Mouse (Mus musculus): ENCODE measurements at regions not wholly inside any gene's neighbourhood (a gene's known extent, or its start where the extent isn't known, plus 50 kb on each side); places are given as distances from the start of the nearest gene placed in this dataset.

GRCm38 (mm10) chr3:41234994-41235393, 152.1 kb upstream of the Pgrmc2 start:
- Histone ChIP-seq H3K9ac (no peak overlapping the region), H3K4me2 (no peak overlapping the region), H3K4me1 (no peaks in the 10 kb centered on the region), H3K9me3 (no peaks in the 10 kb centered on the region), H3K4me3 (no peak overlapping the region), H3K36me3 (no peaks in the 10 kb centered on the region), H3K27me3 (no peaks in the 10 kb centered on the region), H3K27ac (no peak overlapping the region)
- ATAC-seq (ENCODE audit: insufficient number of reproducible peaks, low FRiP score, low TSS enrichment, low read depth) = no peak
- WGBS = 76% methylated on average over 9 of the region's 9 CpGs

GRCm38 (mm10) chr3:41234191-41234590, 151.3 kb upstream of the Pgrmc2 start:
- Histone ChIP-seq H3K36me3 (no peaks in the 10 kb centered on the region), H3K27me3 (no peaks in the 10 kb centered on the region), H3K9me3 (no peaks in the 10 kb centered on the region), H3K4me1 (no peaks in the 10 kb centered on the region), H3K4me2 (no peak overlapping the region), H3K9ac (no peak overlapping the region), H3K27ac (no peak overlapping the region), H3K4me3 (no peak overlapping the region)
- no peak for ATAC-seq (ENCODE audit: insufficient number of reproducible peaks, low FRiP score, low TSS enrichment, low read depth)
- 61% methylated on average over 7 of the region's 7 CpGs for WGBS

GRCm38 (mm10) chr3:41233439-41233838, 150.6 kb upstream of the Pgrmc2 start:
- Histone ChIP-seq H3K4me3 (no peak overlapping the region), H3K9ac (no peak overlapping the region), H3K27me3 (no peaks in the 10 kb centered on the region), H3K27ac (no peak overlapping the region), H3K9me3 (no peaks in the 10 kb centered on the region), H3K4me1 (no peaks in the 10 kb centered on the region), H3K36me3 (no peaks in the 10 kb centered on the region), H3K4me2 (no peak overlapping the region)
- no peak for ATAC-seq (ENCODE audit: insufficient number of reproducible peaks, low FRiP score, low TSS enrichment, low read depth)
- 70% methylated on average over 8 of the region's 8 CpGs for WGBS

- ATAC-seq (ENCODE audit: insufficient number of reproducible peaks, low FRiP score, low TSS enrichment, low read depth) = no peak
- H3K36me3 ChIP-seq = no peaks in the 10 kb centered on the region
- no peak overlapping the region for H3K4me2 ChIP-seq
- no peaks in the 10 kb centered on the region for H3K4me1 ChIP-seq
- no peaks in the 10 kb centered on the region for H3K9me3 ChIP-seq
- no peaks in the 10 kb centered on the region for H3K27me3 ChIP-seq
- WGBS = 85% methylated on average over 3 of the region's 3 CpGs
- H3K9ac ChIP-seq = no peak overlapping the region
- no peak overlapping the region for H3K27ac ChIP-seq
- H3K4me3 ChIP-seq = no peak overlapping the region
These were observed 148.1 kb upstream of the Pgrmc2 start for GRCm38 (mm10) chr3:41230961-41231377.

- ATAC-seq (ENCODE audit: insufficient number of reproducible peaks, low FRiP score, low TSS enrichment, low read depth) = no peak
- H3K9me3 ChIP-seq = no peaks in the 10 kb centered on the region
- H3K4me3 ChIP-seq = no peak overlapping the region
- no peaks in the 10 kb centered on the region for H3K27me3 ChIP-seq
- H3K4me1 ChIP-seq = no peaks in the 10 kb centered on the region
- no peaks in the 10 kb centered on the region for H3K36me3 ChIP-seq
- H3K27ac ChIP-seq = no peak overlapping the region
- WGBS = 69% methylated on average over 2 of the region's 2 CpGs
- no peak overlapping the region for H3K4me2 ChIP-seq
- H3K9ac ChIP-seq = no peak overlapping the region
These were observed 146.6 kb upstream of the Pgrmc2 start for GRCm38 (mm10) chr3:41229493-41229892.

- H3K27ac ChIP-seq = no peak overlapping the region
- H3K27me3 ChIP-seq = no peaks in the 10 kb centered on the region
- no peak for ATAC-seq (ENCODE audit: insufficient number of reproducible peaks, low FRiP score, low TSS enrichment, low read depth)
- no peaks in the 10 kb centered on the region for H3K36me3 ChIP-seq
- no peaks in the 10 kb centered on the region for H3K4me1 ChIP-seq
- no peak overlapping the region for H3K4me2 ChIP-seq
- H3K4me3 ChIP-seq = no peak overlapping the region
- no peak overlapping the region for H3K9ac ChIP-seq
- no peaks in the 10 kb centered on the region for H3K9me3 ChIP-seq
- WGBS = 17% methylated on average over 7 of the region's 7 CpGs
These were observed 145.7 kb upstream of the Pgrmc2 start for GRCm38 (mm10) chr3:41228536-41228935.

- Histone ChIP-seq H3K27ac (no peak overlapping the region), H3K9ac (no peak overlapping the region), H3K36me3 (no peaks in the 10 kb centered on the region), H3K27me3 (no peaks in the 10 kb centered on the region), H3K9me3 (no peaks in the 10 kb centered on the region), H3K4me3 (no peak overlapping the region), H3K4me2 (no peak overlapping the region), H3K4me1 (no peaks in the 10 kb centered on the region)
- ATAC-seq (ENCODE audit: insufficient number of reproducible peaks, low FRiP score, low TSS enrichment, low read depth) = no peak
These were observed 137.9 kb upstream of the Pgrmc2 start for GRCm38 (mm10) chr3:41220746-41221145.

GRCm38 (mm10) chr3:41217770-41218169, 134.9 kb upstream of the Pgrmc2 start:
- Histone ChIP-seq H3K36me3 (no peaks in the 10 kb centered on the region), H3K9ac (no peak overlapping the region), H3K4me1 (no peaks in the 10 kb centered on the region), H3K27me3 (no peaks in the 10 kb centered on the region), H3K4me3 (no peak overlapping the region), H3K27ac (no peak overlapping the region), H3K4me2 (no peak overlapping the region), H3K9me3 (no peaks in the 10 kb centered on the region)
- no peak for ATAC-seq (ENCODE audit: insufficient number of reproducible peaks, low FRiP score, low TSS enrichment, low read depth)
- 89% methylated on average over 3 of the region's 3 CpGs for WGBS

GRCm38 (mm10) chr3:41213533-41213932, 130.7 kb upstream of the Pgrmc2 start:
- no peak overlapping the region for H3K9ac ChIP-seq
- WGBS = 68% methylated on average over 2 of the region's 2 CpGs
- no peak overlapping the region for H3K4me3 ChIP-seq
- no peaks in the 10 kb centered on the region for H3K4me1 ChIP-seq
- no peaks in the 10 kb centered on the region for H3K27me3 ChIP-seq
- H3K4me2 ChIP-seq = no peak overlapping the region
- no peaks in the 10 kb centered on the region for H3K9me3 ChIP-seq
- H3K27ac ChIP-seq = no peak overlapping the region
- no peaks in the 10 kb centered on the region for H3K36me3 ChIP-seq
- ATAC-seq (ENCODE audit: insufficient number of reproducible peaks, low FRiP score, low TSS enrichment, low read depth) = no peak

- Histone ChIP-seq H3K4me2 (no peak overlapping the region), H3K9ac (no peak overlapping the region), H3K4me1 (no peaks in the 10 kb centered on the region), H3K27ac (no peak overlapping the region), H3K36me3 (no peaks in the 10 kb centered on the region), H3K4me3 (no peak overlapping the region), H3K9me3 (no peaks in the 10 kb centered on the region), H3K27me3 (no peaks in the 10 kb centered on the region)
- ATAC-seq (ENCODE audit: insufficient number of reproducible peaks, low FRiP score, low TSS enrichment, low read depth) = no peak
- WGBS = 42% methylated on average over 7 of the region's 7 CpGs
These were observed 127.5 kb upstream of the Pgrmc2 start for GRCm38 (mm10) chr3:41210333-41210732.

GRCm38 (mm10) chr3:41202895-41203294, 120.0 kb upstream of the Pgrmc2 start:
- Histone ChIP-seq H3K9me3 (no peaks in the 10 kb centered on the region), H3K4me2 (no peak overlapping the region), H3K36me3 (no peaks in the 10 kb centered on the region), H3K4me1 (no peaks in the 10 kb centered on the region), H3K9ac (no peak overlapping the region), H3K27ac (no peak overlapping the region), H3K4me3 (no peak overlapping the region), H3K27me3 (no peaks in the 10 kb centered on the region)
- ATAC-seq (ENCODE audit: insufficient number of reproducible peaks, low FRiP score, low TSS enrichment, low read depth) = no peak
- WGBS = 37% methylated on average over 13 of the region's 13 CpGs

GRCm38 (mm10) chr3:41201782-41202181, 118.9 kb upstream of the Pgrmc2 start:
- no peak overlapping the region for H3K9ac ChIP-seq
- H3K4me1 ChIP-seq = no peaks in the 10 kb centered on the region
- H3K27ac ChIP-seq = no peak overlapping the region
- H3K4me3 ChIP-seq = no peak overlapping the region
- H3K9me3 ChIP-seq = no peaks in the 10 kb centered on the region
- no peaks in the 10 kb centered on the region for H3K36me3 ChIP-seq
- WGBS = 36% methylated on average over 4 of the region's 4 CpGs
- no peak for ATAC-seq (ENCODE audit: insufficient number of reproducible peaks, low FRiP score, low TSS enrichment, low read depth)
- no peaks in the 10 kb centered on the region for H3K27me3 ChIP-seq
- no peak overlapping the region for H3K4me2 ChIP-seq

GRCm38 (mm10) chr3:41200026-41200425, 117.2 kb upstream of the Pgrmc2 start:
- 83% methylated on average over 5 of the region's 5 CpGs for WGBS
- Histone ChIP-seq H3K27ac (no peak overlapping the region), H3K27me3 (no peaks in the 10 kb centered on the region), H3K9me3 (no peaks in the 10 kb centered on the region), H3K9ac (no peak overlapping the region), H3K4me3 (no peak overlapping the region), H3K4me1 (peaks cover 9% of the 10 kb centered on the region), H3K36me3 (no peaks in the 10 kb centered on the region), H3K4me2 (no peak overlapping the region)
- no peak for ATAC-seq (ENCODE audit: insufficient number of reproducible peaks, low FRiP score, low TSS enrichment, low read depth)

Data from limb, embryonic 15.5 days (tissue).